Mouse (Mus musculus): ENCODE measurements around the gene Tmod3.

- TF ChIP-seq TAL1 (IDR thresholded peaks at IDR 0.05; ENCODE audit: low read length), result no peak
- no peak for TF ChIP-seq GATA1 (IDR thresholded peaks at IDR 0.05; ENCODE audit: low read length)
Observed at GRCm38 (mm10) chr9:75560353-75560752, 896 bp upstream of the Tmod3 start.
